Mouse (Mus musculus): ENCODE results near the gene Khdrbs1. TPM values are rescaled to one million over a fixed set of nuclear protein-coding genes. Genes with fewer than 3 reads are reported as not detected.
A peak's percentile ranks its signal among the peaks of the same experiment; 100 is the strongest.

Khdrbs1 gene
- polyA plus RNA-seq, 1 experiment from 2014 or later: 131 TPM

- Histone ChIP-seq H3K36me3 (ENCODE audit: control insufficient read depth, insufficient read depth, low read length) (no peaks in the 10 kb centered on the region), H3K4me1 (ENCODE audit: control insufficient read depth, insufficient read depth, low read length) (peaks cover 5% of the 10 kb centered on the region; the same call in 1 of the 2 replicates), H3K4me2 (replicated peaks; ENCODE audit: low read depth, low read length) (no peak overlapping the region), H3K4me3 (ENCODE audit: low read length) (no peak overlapping the region), H3K27me3 (ENCODE audit: control insufficient read depth, insufficient read depth, low read length) (no peaks in the 10 kb centered on the region), H3K27ac (ENCODE audit: low read depth, low read length) (no peak overlapping the region), H3K9me3 (ENCODE audit: control insufficient read depth, low read length) (no peaks in the 10 kb centered on the region), H3K9ac (ENCODE audit: low read depth, low read length) (no peak overlapping the region)
- WGBS: 91% methylated on average over 1 of the region's 1 CpGs
- ATAC-seq (ENCODE audit: low FRiP score, low TSS enrichment): no peak
Measured at GRCm38 (mm10) chr4:129755455-129755854, 13.4 kb upstream of the Khdrbs1 start.

GRCm38 (mm10) chr4:129754742-129755141 lies 12.6 kb upstream of the Khdrbs1 start:
- Histone ChIP-seq H3K9ac (ENCODE audit: low read depth, low read length) (no peak overlapping the region), H3K4me3 (ENCODE audit: low read length) (no peak overlapping the region), H3K4me1 (ENCODE audit: control insufficient read depth, insufficient read depth, low read length) (peaks cover 5% of the 10 kb centered on the region; the same call in 1 of the 2 replicates), H3K27ac (ENCODE audit: low read depth, low read length) (no peak overlapping the region), H3K4me2 (replicated peaks; ENCODE audit: low read depth, low read length) (no peak overlapping the region), H3K27me3 (ENCODE audit: control insufficient read depth, insufficient read depth, low read length) (no peaks in the 10 kb centered on the region), H3K36me3 (ENCODE audit: control insufficient read depth, insufficient read depth, low read length) (no peaks in the 10 kb centered on the region), H3K9me3 (ENCODE audit: control insufficient read depth, low read length) (no peaks in the 10 kb centered on the region)
- WGBS: 59% methylated on average over 3 of the region's 3 CpGs
- ATAC-seq (ENCODE audit: low FRiP score, low TSS enrichment): peak; percentile 46; the same call in 1 of the 2 replicates

GRCm38 (mm10) chr4:129750430-129750829 lies 8.3 kb upstream of the Khdrbs1 start:
- peak overlapping the region; percentile 24; the same call in 1 of the 2 replicates for H3K27ac ChIP-seq (ENCODE audit: low read depth, low read length)
- no peaks in the 10 kb centered on the region for H3K27me3 ChIP-seq (ENCODE audit: control insufficient read depth, insufficient read depth, low read length)
- WGBS: 35% methylated on average over 5 of the region's 5 CpGs
- no peak overlapping the region for H3K9ac ChIP-seq (ENCODE audit: low read depth, low read length)
- no peak overlapping the region for H3K4me3 ChIP-seq (ENCODE audit: low read length)
- no peak overlapping the region for H3K4me2 ChIP-seq (replicated peaks; ENCODE audit: low read depth, low read length)
- no peak for ATAC-seq (ENCODE audit: low FRiP score, low TSS enrichment)
- peaks cover 5% of the 10 kb centered on the region; the same call in 1 of the 2 replicates for H3K4me1 ChIP-seq (ENCODE audit: control insufficient read depth, insufficient read depth, low read length)
- H3K36me3 ChIP-seq (ENCODE audit: control insufficient read depth, insufficient read depth, low read length): no peaks in the 10 kb centered on the region
- H3K9me3 ChIP-seq (ENCODE audit: control insufficient read depth, low read length): no peaks in the 10 kb centered on the region

GRCm38 (mm10) chr4:129746591-129746990 lies 4.5 kb upstream of the Khdrbs1 start:
- H3K4me1 ChIP-seq (ENCODE audit: control insufficient read depth, insufficient read depth, low read length): no peaks in the 10 kb centered on the region
- no peaks in the 10 kb centered on the region for H3K27me3 ChIP-seq (ENCODE audit: control insufficient read depth, insufficient read depth, low read length)
- 51% methylated on average over 3 of the region's 3 CpGs for WGBS
- H3K4me2 ChIP-seq (replicated peaks; ENCODE audit: low read depth, low read length): no peak overlapping the region
- no peaks in the 10 kb centered on the region for H3K36me3 ChIP-seq (ENCODE audit: control insufficient read depth, insufficient read depth, low read length)
- H3K27ac ChIP-seq (ENCODE audit: low read depth, low read length): no peak overlapping the region
- no peak for ATAC-seq (ENCODE audit: low FRiP score, low TSS enrichment)
- H3K4me3 ChIP-seq (ENCODE audit: low read length): no peak overlapping the region
- no peaks in the 10 kb centered on the region for H3K9me3 ChIP-seq (ENCODE audit: control insufficient read depth, low read length)
- H3K9ac ChIP-seq (ENCODE audit: low read depth, low read length): no peak overlapping the region

DNA sequence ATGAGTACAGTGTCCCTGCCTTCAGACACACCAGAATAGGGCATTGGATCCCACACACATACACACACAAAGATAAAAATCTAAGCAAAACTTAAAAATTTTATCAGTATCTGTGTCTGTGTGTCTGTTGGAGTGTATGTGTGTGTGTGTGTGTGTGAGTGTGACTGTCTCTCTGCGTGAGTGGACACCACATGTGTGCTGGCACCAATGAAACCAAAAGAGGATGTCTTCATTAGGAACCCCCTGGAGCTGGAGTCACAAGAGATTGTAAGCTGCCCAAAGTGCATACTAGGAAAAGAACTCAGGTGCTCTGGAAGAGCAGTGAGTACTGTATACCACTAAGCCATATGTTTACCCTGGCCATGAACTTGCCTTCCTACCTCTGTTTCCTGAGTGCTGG lies 4.0 kb upstream of the Khdrbs1 start:
- no peak overlapping the region for H3K4me2 ChIP-seq (replicated peaks; ENCODE audit: low read depth, low read length)
- no peak overlapping the region for H3K27ac ChIP-seq (ENCODE audit: low read depth, low read length)
- no peaks in the 10 kb centered on the region for H3K4me1 ChIP-seq (ENCODE audit: control insufficient read depth, insufficient read depth, low read length)
- no peak overlapping the region for H3K4me3 ChIP-seq (ENCODE audit: low read length)
- no peaks in the 10 kb centered on the region for H3K9me3 ChIP-seq (ENCODE audit: control insufficient read depth, low read length)
- no peaks in the 10 kb centered on the region for H3K36me3 ChIP-seq (ENCODE audit: control insufficient read depth, insufficient read depth, low read length)
- 50% methylated on average over 1 of the region's 1 CpGs for WGBS
- ATAC-seq (ENCODE audit: low FRiP score, low TSS enrichment): no peak
- no peaks in the 10 kb centered on the region for H3K27me3 ChIP-seq (ENCODE audit: control insufficient read depth, insufficient read depth, low read length)
- H3K9ac ChIP-seq (ENCODE audit: low read depth, low read length): no peak overlapping the region

GRCm38 (mm10) chr4:129743494-129743893 lies 1.4 kb upstream of the Khdrbs1 start:
- peak overlapping the region; percentile 98 for H3K27ac ChIP-seq (ENCODE audit: low read depth, low read length)
- 35% methylated on average over 2 of the region's 2 CpGs for WGBS
- H3K9ac ChIP-seq (ENCODE audit: low read depth, low read length): peak overlapping the region; percentile 76; the same call in 1 of the 2 replicates
- H3K4me2 ChIP-seq (replicated peaks; ENCODE audit: low read depth, low read length): peak overlapping the region; percentile 44
- H3K27me3 ChIP-seq (ENCODE audit: control insufficient read depth, insufficient read depth, low read length): no peaks in the 10 kb centered on the region
- H3K36me3 ChIP-seq (ENCODE audit: control insufficient read depth, insufficient read depth, low read length): no peaks in the 10 kb centered on the region; the same call in 1 of the 2 replicates
- peaks cover 6% of the 10 kb centered on the region; the same call in 1 of the 2 replicates for H3K4me1 ChIP-seq (ENCODE audit: control insufficient read depth, insufficient read depth, low read length)
- no peaks in the 10 kb centered on the region for H3K9me3 ChIP-seq (ENCODE audit: control insufficient read depth, low read length)
- ATAC-seq (ENCODE audit: low FRiP score, low TSS enrichment): no peak
- peak overlapping the region; percentile 100; the same call in 1 of the 2 replicates for H3K4me3 ChIP-seq (ENCODE audit: low read length)

GRCm38 (mm10) chr4:129743010-129743390 lies 897 bp upstream of the Khdrbs1 start:
- H3K9me3 ChIP-seq (ENCODE audit: control insufficient read depth, low read length): no peaks in the 10 kb centered on the region
- peak overlapping the region; percentile 98 for H3K27ac ChIP-seq (ENCODE audit: low read depth, low read length)
- peaks cover 6% of the 10 kb centered on the region; the same call in 1 of the 2 replicates for H3K4me1 ChIP-seq (ENCODE audit: control insufficient read depth, insufficient read depth, low read length)
- H3K36me3 ChIP-seq (ENCODE audit: control insufficient read depth, insufficient read depth, low read length): no peaks in the 10 kb centered on the region; the same call in 1 of the 2 replicates
- 10% methylated on average over 7 of the region's 7 CpGs for WGBS
- H3K4me3 ChIP-seq (ENCODE audit: low read length): peak overlapping the region; percentile 100
- no peak for ATAC-seq (ENCODE audit: low FRiP score, low TSS enrichment)
- no peaks in the 10 kb centered on the region for H3K27me3 ChIP-seq (ENCODE audit: control insufficient read depth, insufficient read depth, low read length)
- peak overlapping the region; percentile 44 for H3K4me2 ChIP-seq (replicated peaks; ENCODE audit: low read depth, low read length)
- H3K9ac ChIP-seq (ENCODE audit: low read depth, low read length): peak overlapping the region; percentile 76

GRCm38 (mm10) chr4:129741974-129742231 lies 200 bp downstream of the Khdrbs1 start:
- peaks cover 10% of the 10 kb centered on the region; the same call in 1 of the 2 replicates for H3K4me1 ChIP-seq (ENCODE audit: control insufficient read depth, insufficient read depth, low read length)
- 1% methylated on average over 33 of the region's 34 CpGs for WGBS
- no peaks in the 10 kb centered on the region for H3K27me3 ChIP-seq (ENCODE audit: control insufficient read depth, insufficient read depth, low read length)
- peak; percentile 58 for ATAC-seq (ENCODE audit: low FRiP score, low TSS enrichment)
- no peaks in the 10 kb centered on the region for H3K9me3 ChIP-seq (ENCODE audit: control insufficient read depth, low read length)
- H3K9ac ChIP-seq (ENCODE audit: low read depth, low read length): peak overlapping the region; percentile 100
- H3K4me3 ChIP-seq (ENCODE audit: low read length): peak overlapping the region; percentile 100
- peak overlapping the region; percentile 98 for H3K27ac ChIP-seq (ENCODE audit: low read depth, low read length)
- H3K4me2 ChIP-seq (replicated peaks; ENCODE audit: low read depth, low read length): peak overlapping the region; percentile 73
- H3K36me3 ChIP-seq (ENCODE audit: control insufficient read depth, insufficient read depth, low read length): no peaks in the 10 kb centered on the region; the same call in 1 of the 2 replicates

GRCm38 (mm10) chr4:129741251-129741973 lies 691 bp downstream of the Khdrbs1 start:
- peak overlapping the region; percentile 100 for H3K9ac ChIP-seq (ENCODE audit: low read depth, low read length)
- H3K36me3 ChIP-seq (ENCODE audit: control insufficient read depth, insufficient read depth, low read length): no peaks in the 10 kb centered on the region; the same call in 1 of the 2 replicates
- H3K27ac ChIP-seq (ENCODE audit: low read depth, low read length): peak overlapping the region; percentile 98
- peak overlapping the region; percentile 100 for H3K4me3 ChIP-seq (ENCODE audit: low read length)
- peak overlapping the region; percentile 73 for H3K4me2 ChIP-seq (replicated peaks; ENCODE audit: low read depth, low read length)
- no peaks in the 10 kb centered on the region for H3K9me3 ChIP-seq (ENCODE audit: control insufficient read depth, low read length)
- no peaks in the 10 kb centered on the region for H3K27me3 ChIP-seq (ENCODE audit: control insufficient read depth, insufficient read depth, low read length)
- H3K4me1 ChIP-seq (ENCODE audit: control insufficient read depth, insufficient read depth, low read length): peaks cover 10% of the 10 kb centered on the region; the same call in 1 of the 2 replicates
- peak; percentile 3; the same call in 1 of the 2 replicates for ATAC-seq (ENCODE audit: low FRiP score, low TSS enrichment)
- under 1% methylated on average over 62 of the region's 62 CpGs for WGBS

Measured in kidney, embryonic 14.5 days (tissue).